Mouse (Mus musculus) activated CD4-positive, CD25-positive, alpha-beta regulatory T cell, adult 4 months (primary cell): ENCODE measurements around the gene Gm3238. TPM values are rescaled to one million over a fixed set of nuclear protein-coding genes. Genes with fewer than 3 reads are reported as not detected.
"Not testable (repeated sequence)": the region's sequence is repeated elsewhere in the genome, so short reads cannot be mapped to it uniquely, and the experiment has no call there.

Source experiments
- ATAC-seq: one replicate; pipeline ENCODE4 v1.8.0; 2017
- polyA plus RNA-seq, 2 experiments: library from polyadenylated mRNA; unstranded; fragments of 100-300 nt; shearing (Covaris generic); gene quantifications; one replicate each; pipeline ENCODE4 v1.2.1; 2017

Gm3238 gene
- polyA plus RNA-seq, 2 experiments from 2014 or later = not detected

- not testable (repeated sequence) for ATAC-seq
These were observed 29.0 kb downstream of the Gm3238 start, which contains the start of gene Gm18596 for GRCm38 (mm10) chr10:77741924-77742688. Gene Gm18596 (minus strand): TSS chr10:77742638.

GRCm38 (mm10) chr10:77738929-77739328, 32.2 kb downstream of the Gm3238 start:
- no peak for ATAC-seq

GRCm38 (mm10) chr10:77735928-77736327, 35.2 kb downstream of the Gm3238 start:
- ATAC-seq = no peak

GRCm38 (mm10) chr10:77729241-77729640, 41.9 kb downstream of the Gm3238 start:
- ATAC-seq = no peak

GRCm38 (mm10) chr10:77728280-77728679, 42.8 kb downstream of the Gm3238 start:
- no peak for ATAC-seq

GRCm38 (mm10) chr10:77726186-77726585, 44.9 kb downstream of the Gm3238 start, which contains the start of gene Gm10100:
Gene Gm10100 (plus strand): TSS chr10:77726486.
- ATAC-seq = no peak

GRCm38 (mm10) chr10:77724855-77725254, 46.3 kb downstream of the Gm3238 start:
- no peak for ATAC-seq

Other genes with a start within 250 kb of the Gm3238 start
- 100 to 1,000 TPM; 375 to 386 TPM for gene Itgb2, start 241.1 kb downstream of the Gm3238 start, polyA plus RNA-seq
- 10 to 100 TPM; 85.6 to 92.6 TPM for gene Pttg1ip, start 189.6 kb downstream of the Gm3238 start, polyA plus RNA-seq
- 10 to 100 TPM; 75.5 to 83.8 TPM for gene Sumo3, start 165.2 kb downstream of the Gm3238 start, polyA plus RNA-seq
- 1 to 10 TPM in 1 of 2 experiments, not detected in 1; 6.5 TPM for gene Gm49325, start 165.1 kb downstream of the Gm3238 start, polyA plus RNA-seq
- gene Ube2g2, start 149.1 kb downstream of the Gm3238 start, polyA plus RNA-seq = 10 to 100 TPM; 36.5 to 39.3 TPM
- under 1 TPM; 0.38 to 0.40 TPM for gene Tspear, start 84.8 kb downstream of the Gm3238 start, polyA plus RNA-seq
- gene Gm19402, start 80.6 kb downstream of the Gm3238 start, polyA plus RNA-seq = not detected
- gene Gm9508, start 74.1 kb downstream of the Gm3238 start, polyA plus RNA-seq = not detected
- gene Gm10272, start 64.7 kb downstream of the Gm3238 start, polyA plus RNA-seq = not detected
- gene Gm10024, start 59.9 kb downstream of the Gm3238 start, polyA plus RNA-seq = not detected
- gene Gm10142, start 55.5 kb downstream of the Gm3238 start, polyA plus RNA-seq = not detected
- gene Krtap12-1, start 50.7 kb downstream of the Gm3238 start, polyA plus RNA-seq = not detected
- gene Gm10100, start 44.8 kb downstream of the Gm3238 start, polyA plus RNA-seq = not detected
- gene Gm18596, start 28.7 kb downstream of the Gm3238 start, polyA plus RNA-seq = not detected
- not detected for gene Gm9736, start 20.0 kb downstream of the Gm3238 start, polyA plus RNA-seq
- gene Gm3233, start 11.6 kb downstream of the Gm3238 start, polyA plus RNA-seq = not detected
- gene Gm7138, start 5.6 kb upstream of the Gm3238 start, polyA plus RNA-seq = not detected
- not detected for gene Gm3250, start 11.2 kb upstream of the Gm3238 start, polyA plus RNA-seq
- gene Gm7137, start 16.9 kb upstream of the Gm3238 start, polyA plus RNA-seq = not detected
- not detected for gene Gm9639, start 23.8 kb upstream of the Gm3238 start, polyA plus RNA-seq
- not detected for gene Gm19668, start 27.8 kb upstream of the Gm3238 start, polyA plus RNA-seq
- not detected for gene Gm9507, start 40.5 kb upstream of the Gm3238 start, polyA plus RNA-seq
- gene Gm2696, start 43.4 kb upstream of the Gm3238 start, polyA plus RNA-seq = not detected
- not detected for gene Krtap10-4, start 55.8 kb upstream of the Gm3238 start, polyA plus RNA-seq
- not detected for gene Krtap10-10, start 64.6 kb upstream of the Gm3238 start, polyA plus RNA-seq
- not detected for gene Gm36176, start 75.5 kb upstream of the Gm3238 start, polyA plus RNA-seq
- not detected for gene Gm10318, start 81.5 kb upstream of the Gm3238 start, polyA plus RNA-seq
- gene Gm3285, start 90.7 kb upstream of the Gm3238 start, polyA plus RNA-seq = not detected
- not detected for gene Lrrc3, start 131.2 kb upstream of the Gm3238 start, polyA plus RNA-seq
- under 1 TPM; 0.38 TPM for gene Trpm2, start 199.2 kb upstream of the Gm3238 start, polyA plus RNA-seq
- 10 to 100 TPM in 1 of 2 experiments, 1 to 10 TPM in 1; 7.1 to 11.1 TPM for gene 1810043G02Rik, start 207.2 kb upstream of the Gm3238 start, polyA plus RNA-seq
- 10 to 100 TPM; 40.4 to 82.9 TPM for gene Pfkl, start 238.8 kb upstream of the Gm3238 start, polyA plus RNA-seq